Mouse (Mus musculus): ENCODE data around the gene Zfp677. TPM values are rescaled to one million over a fixed set of nuclear protein-coding genes. Genes with fewer than 3 reads are reported as not detected.
"Not testable (repeated sequence)": the region's sequence is repeated elsewhere in the genome, so short reads cannot be mapped to it uniquely, and the experiment has no call there.

Zfp677 gene
- 5.2 and 5.5 TPM in 2 replicates for polyA plus RNA-seq (2015; fragmentation: Nextera tagmentation; extraction: Ambion mirVana)

GRCm38 (mm10) chr17:21383391-21384056 is at the start of gene Zfp677:
Gene Zfp677, plus strand, starts transcription at chr17:21383748.
- peak; percentile 87 for DNase-seq (ENCODE audit: low spot score)

GRCm38 (mm10) chr17:21368018-21368417 is 15.5 kb upstream of the Zfp677 start:
- not testable (repeated sequence) for DNase-seq (ENCODE audit: low spot score)

- DNase-seq (ENCODE audit: low spot score), result peak; percentile 74
These were observed 13.4 kb upstream of the Zfp677 start for GRCm38 (mm10) chr17:21369925-21370719.

GRCm38 (mm10) chr17:21375311-21375710 is 8.2 kb upstream of the Zfp677 start:
- DNase-seq (ENCODE audit: low spot score), result no peak

GRCm38 (mm10) chr17:21384057-21384411 is 486 bp downstream of the Zfp677 start:
- no peak for DNase-seq (ENCODE audit: low spot score)

- DNase-seq (ENCODE audit: low spot score), result peak; percentile 87
These were observed 39.4 kb downstream of the Zfp677 start, which contains the start of gene Zfp54 for GRCm38 (mm10) chr17:21422664-21423599. Gene Zfp54, plus strand, starts transcription at chr17:21423227.

- not testable (repeated sequence) for DNase-seq (ENCODE audit: low spot score)
These were observed 55.4 kb downstream of the Zfp677 start for GRCm38 (mm10) chr17:21438806-21439400.

Other genes with a start within 250 kb of the Zfp677 start
- gene Vmn1r234, start 157.7 kb upstream of the Zfp677 start, polyA plus RNA-seq (2015; fragmentation: Nextera tagmentation; extraction: Ambion mirVana), result not detected in 2 replicates
- not detected in 2 replicates for gene Vmn1r235, start 127.3 kb upstream of the Zfp677 start, polyA plus RNA-seq (2015; fragmentation: Nextera tagmentation; extraction: Ambion mirVana)
- not detected in 2 replicates for gene Vmn1r236, start 100.8 kb upstream of the Zfp677 start, polyA plus RNA-seq (2015; fragmentation: Nextera tagmentation; extraction: Ambion mirVana)
- gene Vmn1r237, start 71.9 kb upstream of the Zfp677 start, polyA plus RNA-seq (2015; fragmentation: Nextera tagmentation; extraction: Ambion mirVana), result not detected in 2 replicates
- 9.2 and 9.8 TPM in 2 replicates for gene Zfp54, start 39.5 kb downstream of the Zfp677 start, polyA plus RNA-seq (2015; fragmentation: Nextera tagmentation; extraction: Ambion mirVana)
- gene Zfp51, start 66.6 kb downstream of the Zfp677 start, polyA plus RNA-seq (2015; fragmentation: Nextera tagmentation; extraction: Ambion mirVana), result 22.4 and 23.0 TPM in 2 replicates
- 16.5 and 17.3 TPM in 2 replicates for gene Zfp53, start 105.2 kb downstream of the Zfp677 start, polyA plus RNA-seq (2015; fragmentation: Nextera tagmentation; extraction: Ambion mirVana)
- 4.2 and 5.0 TPM in 2 replicates for gene Zfp52, start 151.8 kb downstream of the Zfp677 start, polyA plus RNA-seq (2015; fragmentation: Nextera tagmentation; extraction: Ambion mirVana)
- 2.2 and 2.6 TPM in 2 replicates for gene Zfp948, start 183.3 kb downstream of the Zfp677 start, polyA plus RNA-seq (2015; fragmentation: Nextera tagmentation; extraction: Ambion mirVana)

All from thymus, postnatal 0 days (tissue).